9 mouse cellular contexts compared by ENCODE assay signal in the genomic region with DNA sequence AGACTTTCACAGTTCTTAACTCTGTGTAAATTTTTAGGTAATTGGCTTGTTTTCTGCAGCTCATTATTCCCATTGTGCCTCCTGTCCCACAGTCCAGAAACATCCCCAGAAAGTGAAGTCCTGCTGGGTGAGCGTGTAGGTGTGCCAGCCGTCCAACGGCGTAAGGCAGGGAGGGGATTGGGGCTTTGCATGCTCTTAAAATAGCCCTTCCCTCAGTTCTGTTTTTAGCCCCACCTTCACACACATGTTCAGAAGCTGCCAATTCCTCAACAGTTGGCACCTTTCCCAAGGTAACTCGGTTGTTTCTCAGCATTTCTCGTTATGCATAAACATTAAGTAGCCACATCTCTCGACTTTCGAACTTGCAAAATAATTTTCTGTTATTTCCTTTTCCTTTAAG. TPM values are rescaled to one million over a fixed set of nuclear protein-coding genes. Genes with fewer than 3 reads are reported as not detected.
DNase-seq lines count a peak whose midpoint lies in the region; ATAC-seq and TF ChIP-seq lines count a peak whose summit lies in the region.
"Had no signal": no experiment of that assay in that cellular context is flagged by ENCODE, and none has a peak within 500 bp of the region (broad histone marks: within the 10 kb centered on the region; RNA-seq: fewer than 3 reads in every experiment).

No protein-coding gene starts in this region.

- no peak for DNase-seq in hindbrain, embryonic 11.5 days (ENCODE audit: low spot score)
- no peak for DNase-seq in hindbrain, embryonic 14.5 days (ENCODE audit: low spot score)
- DNase-seq in cerebellum, postnatal 25 days, result peak; percentile 30 to 39
- DNase-seq in heart, adult 9 months (ENCODE audit: low spot score in 2 of 2), result peak; percentile 13 to 53
- DNase-seq in liver, postnatal 0 days, result no peak
- DNase-seq: gastrocnemius, postnatal 36 days had no signal

- 0 out of 2 replicates have a peak, but pooled peaks have one; percentile 45 for ATAC-seq in hindbrain, embryonic 11.5 days (ENCODE audit: low FRiP score)
- no peak for ATAC-seq in hindbrain, embryonic 14.5 days (ENCODE audit: low FRiP score)
- peak; percentile 43 for ATAC-seq in megakaryocyte-erythroid progenitor cell, adult 5-6 weeks (replicated peaks; ENCODE audit: low FRiP score, low TSS enrichment, poor library complexity, severe bottlenecking)
- ATAC-seq in liver, postnatal 0 days, result no peak
- ATAC-seq in midbrain, embryonic 15.5 days (replicated peaks), result no peak

- H3K4me3 ChIP-seq in hindbrain, embryonic 11.5 days (ENCODE audit: low read depth, low read length), result no peak overlapping the region
- H3K4me3 ChIP-seq in hindbrain, embryonic 14.5 days (replicated peaks; ENCODE audit: low read length), result no peak overlapping the region
- no peak overlapping the region for H3K4me3 ChIP-seq in liver, postnatal 0 days (ENCODE audit: low read depth, low read length)
- no peak overlapping the region for H3K4me3 ChIP-seq in midbrain, embryonic 15.5 days

- TF ChIP-seq EP300 in liver, postnatal 0 days (IDR thresholded peaks at IDR 0.05; ENCODE audit: low read depth), result no peak

- no peak overlapping the region for H3K4me2 ChIP-seq in hindbrain, embryonic 11.5 days (replicated peaks; ENCODE audit: low read depth, low read length)
- no peak overlapping the region for H3K4me2 ChIP-seq in hindbrain, embryonic 14.5 days (replicated peaks)
- no peak overlapping the region for H3K4me2 ChIP-seq in liver, postnatal 0 days (ENCODE audit: low read depth, low read length)
- no peak overlapping the region for H3K4me2 ChIP-seq in midbrain, embryonic 15.5 days

- TF ChIP-seq CTCF in liver, postnatal 0 days (IDR thresholded peaks at IDR 0.05; ENCODE audit: low read depth), result no peak

- no peaks in the 10 kb centered on the region for H3K27me3 ChIP-seq in hindbrain, embryonic 11.5 days (ENCODE audit: control insufficient read depth, insufficient read depth, low read length)
- no peaks in the 10 kb centered on the region for H3K27me3 ChIP-seq in hindbrain, embryonic 14.5 days (ENCODE audit: control insufficient read depth, insufficient read depth, low read length)
- no peaks in the 10 kb centered on the region for H3K27me3 ChIP-seq in liver, postnatal 0 days (ENCODE audit: insufficient read depth, low read length)
- no peaks in the 10 kb centered on the region for H3K27me3 ChIP-seq in midbrain, embryonic 15.5 days (replicated peaks)

- H3K27ac ChIP-seq in hindbrain, embryonic 11.5 days (ENCODE audit: low read depth, low read length), result no peak overlapping the region
- H3K27ac ChIP-seq in hindbrain, embryonic 14.5 days, result no peak overlapping the region
- H3K27ac ChIP-seq in liver, postnatal 0 days (ENCODE audit: low read depth), result no peak overlapping the region
- no peak overlapping the region for H3K27ac ChIP-seq in midbrain, embryonic 15.5 days
- H3K27ac ChIP-seq: macrophage had no signal

- H3K4me1 ChIP-seq in hindbrain, embryonic 11.5 days (replicated peaks; ENCODE audit: control insufficient read depth, insufficient read depth, low read length), result no peaks in the 10 kb centered on the region
- no peaks in the 10 kb centered on the region for H3K4me1 ChIP-seq in hindbrain, embryonic 14.5 days (replicated peaks; ENCODE audit: control insufficient read depth, insufficient read depth, low read length)
- H3K4me1 ChIP-seq in liver, postnatal 0 days (ENCODE audit: insufficient read depth), result no peaks in the 10 kb centered on the region
- no peaks in the 10 kb centered on the region for H3K4me1 ChIP-seq in midbrain, embryonic 15.5 days

- 82% methylated on average over 8 of the region's 8 CpGs for WGBS in hindbrain, embryonic 11.5 days
- WGBS in hindbrain, embryonic 14.5 days, result 74% methylated on average over 8 of the region's 8 CpGs
- 71% methylated on average over 8 of the region's 8 CpGs for WGBS in liver, postnatal 0 days (ENCODE audit: insufficient replicate concordance)
- WGBS in midbrain, embryonic 15.5 days, result 71% methylated on average over 8 of the region's 8 CpGs

- no peaks in the 10 kb centered on the region for H3K36me3 ChIP-seq in hindbrain, embryonic 11.5 days (ENCODE audit: control insufficient read depth, insufficient read depth, low read length)
- H3K36me3 ChIP-seq in hindbrain, embryonic 14.5 days (replicated peaks; ENCODE audit: control insufficient read depth, insufficient read depth), result no peaks in the 10 kb centered on the region
- H3K36me3 ChIP-seq in liver, postnatal 0 days (replicated peaks; ENCODE audit: insufficient read depth, low read length), result no peaks in the 10 kb centered on the region
- no peaks in the 10 kb centered on the region for H3K36me3 ChIP-seq in midbrain, embryonic 15.5 days (replicated peaks)

- H3K9me3 ChIP-seq in hindbrain, embryonic 11.5 days (ENCODE audit: control insufficient read depth, low read length), result no peaks in the 10 kb centered on the region
- H3K9me3 ChIP-seq in hindbrain, embryonic 14.5 days (ENCODE audit: control insufficient read depth, low read length), result no peaks in the 10 kb centered on the region
- H3K9me3 ChIP-seq in liver, postnatal 0 days (ENCODE audit: low read length), result no peaks in the 10 kb centered on the region
- no peaks in the 10 kb centered on the region for H3K9me3 ChIP-seq in midbrain, embryonic 15.5 days

- H3K9ac ChIP-seq in hindbrain, embryonic 11.5 days (ENCODE audit: low read depth, low read length), result no peak overlapping the region
- no peak overlapping the region for H3K9ac ChIP-seq in hindbrain, embryonic 14.5 days
- no peak overlapping the region for H3K9ac ChIP-seq in liver, postnatal 0 days (replicated peaks)
- no peak overlapping the region for H3K9ac ChIP-seq in midbrain, embryonic 15.5 days

RNA-seq across cellular contexts. Expression of a gene that starts 17.6 kb away (rescaled TPM):
- polyA plus RNA-seq in hindbrain, embryonic 11.5 days (2014; fragmentation: Nextera tagmentation; extraction: Ambion mirVana), result 2.2 and 2.8 TPM in 2 replicates
- 4.2 and 4.5 TPM in 2 replicates for polyA plus RNA-seq in hindbrain, embryonic 14.5 days (2014; fragmentation: Nextera tagmentation; extraction: Ambion mirVana)
- 1.2 and 1.4 TPM in 2 replicates for total RNA-seq in megakaryocyte-erythroid progenitor cell, adult 5-6 weeks (2014; fragmentation: Nextera tagmentation)
- total RNA-seq in megakaryocyte-erythroid progenitor cell, adult 5-6 weeks (2017), result 1.6 and 1.9 TPM in 2 replicates
- 5.1 and 5.2 TPM in 2 replicates for polyA plus RNA-seq in liver, postnatal 0 days (2015; fragmentation: Nextera tagmentation; extraction: Ambion mirVana)
- 2.7 and 3.4 TPM in 2 replicates for polyA plus RNA-seq in midbrain, embryonic 15.5 days (2015; fragmentation: Nextera tagmentation; extraction: Ambion mirVana)

RNA-seq across cellular contexts. Expression of a gene that starts 35.6 kb away (rescaled TPM):
- polyA plus RNA-seq in hindbrain, embryonic 11.5 days (2014; fragmentation: Nextera tagmentation; extraction: Ambion mirVana), result 1.2 and 1.9 TPM in 2 replicates
- polyA plus RNA-seq in hindbrain, embryonic 14.5 days (2014; fragmentation: Nextera tagmentation; extraction: Ambion mirVana), result 2.1 and 2.2 TPM in 2 replicates
- total RNA-seq in megakaryocyte-erythroid progenitor cell, adult 5-6 weeks (2014; fragmentation: Nextera tagmentation), result 16.4 and 21.6 TPM in 2 replicates
- 19.9 and 42.7 TPM in 2 replicates for total RNA-seq in megakaryocyte-erythroid progenitor cell, adult 5-6 weeks (2017)
- polyA plus RNA-seq in liver, postnatal 0 days (2015; fragmentation: Nextera tagmentation; extraction: Ambion mirVana), result 5.9 and 6.2 TPM in 2 replicates
- 0.93 and 0.97 TPM in 2 replicates for polyA plus RNA-seq in midbrain, embryonic 15.5 days (2015; fragmentation: Nextera tagmentation; extraction: Ambion mirVana)

Comparison
In these comparisons a context has a peak if more than half of its experiments do, and no peak if none do; other contexts are left out.
1. ATAC-seq: peak in hindbrain, embryonic 11.5 days (single experiment) and megakaryocyte-erythroid progenitor cell, adult 5-6 weeks (single experiment); none in hindbrain, embryonic 14.5 days (single experiment), liver, postnatal 0 days (single experiment) and midbrain, embryonic 15.5 days (single experiment).
2. DNase-seq: peak in cerebellum, postnatal 25 days (2 of 2) and heart, adult 9 months (2 of 2); none in hindbrain, embryonic 11.5 days (single experiment), hindbrain, embryonic 14.5 days (single experiment) and liver, postnatal 0 days (single experiment).